Mouse (Mus musculus) heart, postnatal 0 days (tissue): Measurements from ENCODE around the gene Tmem117.

ENCODE experiments used
- CTCF ChIP-seq: IDR thresholded peaks from 2 replicates; pipeline ENCODE4 v1.5.1; 2016; ENCODE audit warnings: antibody characterized with exemption, control low read depth, low read depth
- EP300 ChIP-seq: IDR thresholded peaks from 2 replicates; pipeline ENCODE4 v1.6.1; 2016; ENCODE audit warnings: antibody characterized with exemption, low read depth

DNA sequence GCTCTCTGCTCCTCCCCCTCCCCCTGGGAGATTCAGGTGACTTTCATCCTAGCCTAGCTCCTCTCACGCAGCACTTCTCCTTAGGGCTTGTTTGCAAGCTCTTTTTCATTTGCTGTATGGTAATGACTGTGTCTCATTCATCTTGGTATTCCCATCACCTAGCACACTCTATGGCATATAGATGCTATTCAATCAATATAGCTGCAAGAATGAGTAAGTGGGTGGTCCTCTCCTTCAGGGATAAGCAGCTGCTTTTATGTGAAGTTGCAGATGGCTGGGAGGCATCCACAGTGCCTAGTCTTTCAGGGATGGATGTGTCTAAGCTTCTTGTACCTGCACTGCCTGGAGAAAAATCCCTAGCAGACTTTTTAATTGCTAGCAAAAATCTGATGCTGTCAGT lies 235.1 kb downstream of the Tmem117 start:
- TF ChIP-seq CTCF (no peak), EP300 (no peak)
